Mouse (Mus musculus) liver, postnatal 0 days (tissue): ENCODE results near the gene Tmem63b.

Experiments
- CTCF ChIP-seq: sonication (generic); IDR thresholded peaks from 2 replicates; pipeline ENCODE4 v1.5.1; 2016; ENCODE audit warnings: antibody characterized with exemption, low read depth
- EP300 ChIP-seq: IDR thresholded peaks from 2 replicates; pipeline ENCODE4 v1.6.1; 2016; ENCODE audit warnings: antibody characterized with exemption, low read depth, mild to moderate bottlenecking

DNA sequence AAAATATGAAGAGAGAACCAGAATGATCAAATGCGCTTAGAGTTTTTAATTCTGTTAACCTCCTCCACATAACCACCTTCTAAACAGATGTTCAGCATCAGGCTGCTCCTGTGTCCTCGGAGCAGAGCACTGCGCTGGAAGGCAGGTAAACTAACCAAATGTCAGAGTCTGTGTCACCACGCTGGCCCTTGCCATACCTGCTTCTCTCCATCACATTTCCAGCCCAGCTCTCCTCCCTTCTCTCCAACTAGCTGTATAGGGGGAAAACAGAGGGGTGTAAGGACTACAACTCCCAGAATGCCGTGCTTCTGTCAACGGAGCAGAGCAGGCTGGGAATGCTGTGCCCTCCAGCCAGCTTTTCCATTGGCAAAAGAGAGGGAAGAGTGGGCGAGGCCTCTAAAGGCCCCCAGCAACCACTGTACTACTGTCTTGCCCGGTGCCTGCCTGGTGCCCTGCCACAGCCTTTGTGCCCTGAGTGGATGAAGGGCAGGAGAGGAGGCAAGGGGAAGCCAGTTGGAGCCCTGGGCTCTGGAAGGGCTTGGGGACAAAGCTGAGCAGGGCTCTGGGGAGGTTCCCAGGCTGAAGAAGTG lies 6.2 kb downstream of the Tmem63b start:
- no peak for TF ChIP-seq CTCF
- no peak for TF ChIP-seq EP300
